Mouse (Mus musculus) heart, embryonic 13.5 days (tissue): ENCODE data around the gene Smad9. TPM values are rescaled to one million over a fixed set of nuclear protein-coding genes. Genes with fewer than 3 reads are reported as not detected.

Experiments
- ATAC-seq: fragments of 200-750 bp; cut with Nextera tagmentation; 2 replicates; pipeline ENCODE4 v1.8.0; 2017; ENCODE audit warnings: moderate TSS enrichment; ENCODE audit not compliant: insufficient number of reproducible peaks, low FRiP score, low TSS enrichment; ENCODE audit errors: extremely low read depth
- H3K27ac ChIP-seq: fragments of 300-500 bp; sonication (generic); replicated peaks from 2 replicates; pipeline ENCODE4 v1.5.1; 2015; ENCODE audit warnings: moderate library complexity, mild to moderate bottlenecking, inconsistent platforms
- H3K27me3 ChIP-seq: fragments of 300-500 bp; sonication (generic); replicated peaks from 2 replicates; pipeline ENCODE4 v1.6.1; 2015; ENCODE audit warnings: mild to moderate bottlenecking, inconsistent platforms
- H3K36me3 ChIP-seq: fragments of 300-500 bp; sonication (generic); 2 replicates; pipeline ENCODE4 v1.6.1; 2015; ENCODE audit warnings: mild to moderate bottlenecking, inconsistent platforms
- H3K4me1 ChIP-seq: fragments of 300-500 bp; sonication (generic); 2 replicates; pipeline ENCODE4 v1.6.1; 2015; ENCODE audit warnings: inconsistent platforms
- H3K4me2 ChIP-seq: fragments of 300-500 bp; sonication (generic); 2 replicates; pipeline ENCODE4 v1.6.1; 2015; ENCODE audit warnings: inconsistent platforms, mild to moderate bottlenecking, moderate library complexity
- H3K4me3 ChIP-seq: fragments of 300-500 bp; sonication (generic); 2 replicates; pipeline ENCODE4 v1.5.1; 2015; ENCODE audit warnings: moderate library complexity, mild to moderate bottlenecking, inconsistent platforms
- H3K9ac ChIP-seq: fragments of 300-500 bp; sonication (generic); 2 replicates; pipeline ENCODE4 v1.6.1; 2015; ENCODE audit warnings: inconsistent platforms, mild to moderate bottlenecking, moderate library complexity
- H3K9me3 ChIP-seq: fragments of 300-500 bp; sonication (generic); 2 replicates; pipeline ENCODE4 v1.6.1; 2016; ENCODE audit warnings: inconsistent platforms
- WGBS: fragments of 180-500 bp; shearing (Covaris S2); methylation state at CpG from one replicate; pipeline ENCODE4 v1.1.7; 2015; ENCODE audit warnings: mixed read lengths; 5-methylcytosine and 5-hydroxymethylcytosine counted together
- polyA plus RNA-seq: library from polyadenylated mRNA; unstranded; fragments of >200 nt; fragmentation: Nextera tagmentation; extraction: Ambion mirVana; gene quantifications from 2 replicates; pipeline ENCODE4 v1.2.1, GENCODE M21; 2015

The Smad9 gene
- polyA plus RNA-seq = 0.75 and 1.1 TPM in 2 replicates

DNA sequence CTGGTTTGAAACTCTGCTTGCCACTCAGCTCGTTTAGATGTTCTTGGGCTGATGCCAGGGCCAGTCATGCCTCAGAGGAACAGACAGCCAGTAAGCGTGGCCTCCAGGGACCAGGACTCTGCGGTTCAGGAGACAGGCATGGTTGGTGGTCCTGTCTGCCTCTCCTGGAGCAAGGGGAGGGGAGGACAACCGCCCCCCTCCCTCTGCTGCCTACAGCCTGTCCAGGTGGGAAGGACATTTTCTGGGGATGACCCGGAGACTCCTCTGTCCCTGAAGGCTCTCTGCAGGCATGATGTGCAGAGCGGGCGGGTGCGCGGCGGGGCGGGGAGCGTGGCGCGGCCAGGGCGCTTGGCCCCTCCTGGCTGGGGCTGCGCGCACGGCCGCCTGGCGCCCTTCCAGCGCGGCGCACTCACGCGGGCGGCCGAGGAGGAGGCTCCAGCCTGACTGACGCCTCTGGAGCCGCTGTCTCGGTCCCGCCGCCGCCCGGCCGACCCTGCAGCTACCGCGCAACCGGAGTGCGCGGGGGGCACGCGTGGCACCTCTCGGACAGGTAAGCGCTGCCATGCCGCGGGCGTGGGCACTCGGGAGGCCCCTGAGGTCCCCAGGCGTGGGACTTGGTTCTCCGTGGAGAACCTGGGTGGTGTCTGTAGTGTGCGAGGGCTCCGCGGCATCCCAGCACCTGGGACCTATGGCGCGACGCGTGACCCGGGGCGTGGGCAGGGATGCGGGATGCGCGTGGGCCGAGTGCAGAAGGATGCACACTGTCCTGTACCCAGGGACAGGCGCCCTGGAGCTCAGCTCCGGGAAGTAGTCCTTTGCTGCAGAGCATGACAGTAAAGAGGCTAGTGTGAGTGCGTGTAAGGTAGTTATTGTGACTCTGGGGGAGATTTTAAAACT, at the start of gene Smad9:
Smad9 (plus strand) TSS at position 438 of the 897 bp plus-strand sequence.
- peaks cover 16% of the 10 kb centered on the region for H3K36me3 ChIP-seq
- H3K9ac ChIP-seq = peak within 1 kb of the TSS; percentile 90
- under 1% methylated on average over 63 of the region's 66 CpGs for WGBS
- H3K4me2 ChIP-seq = peak within 1 kb of the TSS; percentile 98
- H3K4me3 ChIP-seq = peak within 1 kb of the TSS; percentile 84
- H3K4me1 ChIP-seq = peaks cover 22% of the 10 kb centered on the region
- peak; percentile 69; the same call in 1 of the 2 replicates for ATAC-seq
- H3K9me3 ChIP-seq = 0 out of 2 replicates have a peak, but pooled peaks cover 5% of the 10 kb centered on the region
- peak within 1 kb of the TSS; percentile 90 for H3K27ac ChIP-seq
- H3K27me3 ChIP-seq = no peaks in the 10 kb centered on the region

DNA sequence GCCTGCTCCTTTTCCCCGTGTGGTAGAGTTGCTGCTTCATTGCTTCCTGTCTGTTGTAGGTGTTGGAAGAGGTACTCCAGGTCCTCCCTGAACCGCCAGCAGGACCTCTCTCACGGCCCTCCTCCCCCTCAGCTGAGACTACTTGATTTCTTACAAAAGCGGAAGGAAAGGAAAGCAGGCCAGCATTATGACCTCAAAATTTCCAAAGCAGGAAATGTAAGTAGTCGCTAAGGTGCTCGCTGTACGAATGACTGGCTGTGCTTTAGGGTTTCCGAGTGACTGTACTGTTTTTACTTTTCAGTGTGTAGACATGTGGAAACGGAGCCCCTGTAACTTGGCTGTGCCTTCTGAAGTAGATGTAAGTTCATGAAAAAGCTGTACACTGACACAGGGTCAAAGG, 46.4 kb upstream of the Smad9 start:
- peaks cover 4% of the 10 kb centered on the region for H3K4me1 ChIP-seq
- no peaks in the 10 kb centered on the region for H3K27me3 ChIP-seq
- 0 out of 2 replicates have a peak overlapping the region, but pooled peaks have one; percentile 12 for H3K27ac ChIP-seq
- peaks cover 91% of the 10 kb centered on the region for H3K36me3 ChIP-seq
- ATAC-seq = no peak
- no peak overlapping the region for H3K4me3 ChIP-seq
- 63% methylated on average over 9 of the region's 9 CpGs for WGBS
- H3K4me2 ChIP-seq = no peak overlapping the region
- no peak overlapping the region for H3K9ac ChIP-seq
- H3K9me3 ChIP-seq = no peaks in the 10 kb centered on the region

DNA sequence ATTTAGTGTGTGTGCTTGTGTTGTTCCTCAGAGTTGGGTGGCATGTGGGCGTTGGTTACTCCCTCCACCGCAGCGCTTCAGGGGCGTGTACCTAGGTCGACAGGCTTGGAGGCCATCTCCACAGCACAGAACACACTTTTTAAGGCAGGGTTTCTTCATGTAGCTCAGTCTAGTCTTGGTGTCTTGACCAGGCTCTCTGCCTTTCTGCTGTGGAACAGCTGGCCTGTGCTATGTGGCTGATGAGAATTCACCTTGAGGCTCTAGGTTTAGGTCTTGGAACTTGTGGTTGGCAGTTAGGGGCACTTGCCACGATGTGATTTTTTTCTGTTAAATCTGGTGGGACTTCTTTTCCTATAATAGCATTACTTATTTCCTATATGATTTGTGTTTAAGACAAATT, 41.1 kb upstream of the Smad9 start, which contains the start of gene Gm21958:
Gm21958 (minus strand) TSS at position 101 of the 400 bp plus-strand sequence.
- no peak within 1 kb of the TSS for H3K4me2 ChIP-seq
- H3K27me3 ChIP-seq = no peaks in the 10 kb centered on the region
- no peaks in the 10 kb centered on the region for H3K9me3 ChIP-seq
- no peak for ATAC-seq
- 86% methylated on average over 6 of the region's 6 CpGs for WGBS
- H3K4me1 ChIP-seq = no peaks in the 10 kb centered on the region
- H3K9ac ChIP-seq = no peak within 1 kb of the TSS
- H3K36me3 ChIP-seq = peaks cover 89% of the 10 kb centered on the region
- no peak within 1 kb of the TSS for H3K27ac ChIP-seq
- no peak within 1 kb of the TSS for H3K4me3 ChIP-seq

DNA sequence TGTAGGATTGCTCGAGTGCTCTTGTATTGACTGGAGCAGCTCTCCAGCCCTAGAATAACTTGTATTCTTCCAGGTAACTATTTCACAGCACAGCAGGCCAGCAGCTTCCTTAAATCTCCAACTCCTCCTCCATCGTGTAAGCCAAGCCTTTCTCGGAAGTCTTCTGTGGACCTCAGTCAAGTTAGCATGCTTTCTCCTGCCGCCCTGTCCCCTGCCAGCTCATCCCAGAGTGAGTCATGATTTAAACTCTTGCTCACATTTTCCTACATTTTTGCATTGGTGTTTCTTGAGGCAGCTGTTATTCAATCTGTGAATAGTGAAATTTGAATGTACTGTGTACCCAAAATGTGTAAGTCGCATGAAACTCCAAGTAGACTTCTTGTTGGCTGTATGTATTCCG, 39.9 kb upstream of the Smad9 start:
- Histone ChIP-seq H3K9ac (no peak overlapping the region), H3K4me3 (no peak overlapping the region), H3K4me2 (no peak overlapping the region), H3K4me1 (no peaks in the 10 kb centered on the region), H3K27me3 (no peaks in the 10 kb centered on the region), H3K36me3 (peaks cover 84% of the 10 kb centered on the region), H3K9me3 (no peaks in the 10 kb centered on the region), H3K27ac (no peak overlapping the region)
- WGBS = 84% methylated on average over 6 of the region's 6 CpGs
- ATAC-seq = no peak

DNA sequence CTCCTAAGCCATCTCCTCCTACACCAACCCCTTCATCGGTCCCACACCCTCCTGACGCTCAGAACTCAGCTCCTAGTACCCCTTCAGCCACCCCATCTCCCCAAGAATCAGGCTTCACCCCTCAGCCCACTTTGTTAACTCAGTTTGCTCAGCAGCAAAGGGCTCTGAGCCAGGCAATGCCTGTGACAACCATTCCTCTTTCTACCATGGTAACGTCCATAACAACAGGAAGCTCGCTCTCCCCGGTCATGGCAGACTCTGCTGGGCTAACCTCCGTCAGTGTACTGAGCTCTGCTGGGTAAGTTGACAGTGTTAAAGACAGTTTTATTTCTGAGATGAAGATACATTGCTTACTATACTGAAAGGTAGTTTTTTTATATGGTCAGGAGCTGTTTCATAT, 38.0 kb upstream of the Smad9 start:
- Histone ChIP-seq H3K27me3 (no peaks in the 10 kb centered on the region), H3K4me1 (0 out of 2 replicates have a peak, but pooled peaks cover 1% of the 10 kb centered on the region), H3K27ac (no peak overlapping the region), H3K9ac (no peak overlapping the region), H3K9me3 (no peaks in the 10 kb centered on the region), H3K4me3 (no peak overlapping the region), H3K36me3 (peaks cover 85% of the 10 kb centered on the region), H3K4me2 (no peak overlapping the region)
- ATAC-seq = no peak
- WGBS = 86% methylated on average over 6 of the region's 6 CpGs

DNA sequence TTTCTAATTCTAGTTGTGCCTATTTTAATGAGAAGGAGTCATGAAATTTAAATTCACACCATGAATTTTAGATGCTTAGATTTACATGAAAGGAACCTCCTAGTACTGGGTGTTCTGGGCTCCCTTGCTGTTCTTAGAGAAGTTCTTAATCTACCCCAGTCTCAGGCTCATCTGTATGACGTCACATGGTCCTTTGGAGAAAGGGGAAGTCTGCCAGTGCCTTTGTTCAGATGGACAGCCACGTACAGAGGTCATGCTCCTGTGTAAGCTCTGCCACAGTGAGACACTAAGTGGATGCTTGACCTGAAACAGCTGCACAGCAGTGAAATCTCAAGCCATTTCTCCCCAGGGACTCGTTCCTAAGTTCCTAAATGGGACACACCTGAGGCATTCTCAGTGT, 36.4 kb upstream of the Smad9 start:
- H3K4me1 ChIP-seq = peaks cover 7% of the 10 kb centered on the region; the same call in 1 of the 2 replicates
- peaks cover 91% of the 10 kb centered on the region for H3K36me3 ChIP-seq
- H3K9ac ChIP-seq = no peak overlapping the region
- 66% methylated on average over 3 of the region's 3 CpGs for WGBS
- no peak overlapping the region for H3K27ac ChIP-seq
- H3K27me3 ChIP-seq = no peaks in the 10 kb centered on the region
- ATAC-seq = no peak
- H3K4me2 ChIP-seq = no peak overlapping the region
- no peak overlapping the region for H3K4me3 ChIP-seq
- H3K9me3 ChIP-seq = no peaks in the 10 kb centered on the region

DNA sequence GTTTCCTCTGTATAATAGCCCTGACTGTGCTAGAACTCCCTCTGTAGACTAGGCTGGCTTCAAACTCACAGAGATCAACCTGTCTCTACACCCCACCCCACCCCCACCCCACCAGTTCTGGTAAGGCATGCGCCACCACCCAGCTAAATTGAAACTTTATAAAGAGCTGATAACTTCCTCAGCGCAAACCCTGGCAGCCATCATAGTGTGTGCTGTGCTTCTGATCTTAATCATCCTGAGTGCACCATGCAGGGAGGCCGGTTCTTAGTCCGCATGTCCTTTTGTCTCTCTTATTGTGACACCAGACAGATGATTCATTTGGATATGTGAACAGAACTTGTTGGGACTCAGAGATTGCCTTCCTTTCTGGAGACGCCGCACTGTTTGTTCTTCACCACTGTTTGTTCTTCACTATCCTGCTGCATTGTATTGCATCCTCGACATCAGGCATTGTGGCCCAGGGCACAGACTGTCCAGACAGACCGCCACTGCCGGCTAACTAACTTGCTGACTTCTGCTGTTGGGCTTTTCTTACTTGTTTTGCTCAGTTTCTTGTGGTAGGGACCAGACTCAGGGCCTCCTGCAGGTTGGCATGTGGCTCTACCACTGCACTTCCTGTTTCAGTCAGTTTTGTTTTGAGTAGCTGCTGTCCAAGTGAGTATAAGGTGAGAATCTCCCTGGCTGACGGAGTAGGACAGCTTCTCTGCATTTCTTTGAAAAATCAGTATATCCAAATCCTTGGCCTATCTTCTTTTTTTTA, 31.5 kb upstream of the Smad9 start:
- H3K36me3 ChIP-seq = peaks cover 85% of the 10 kb centered on the region
- WGBS = 86% methylated on average over 10 of the region's 10 CpGs
- H3K4me1 ChIP-seq = peaks cover 7% of the 10 kb centered on the region; the same call in 1 of the 2 replicates
- H3K4me2 ChIP-seq = no peak overlapping the region
- no peak overlapping the region for H3K9ac ChIP-seq
- no peak overlapping the region for H3K4me3 ChIP-seq
- H3K27ac ChIP-seq = no peak overlapping the region
- no peaks in the 10 kb centered on the region for H3K27me3 ChIP-seq
- H3K9me3 ChIP-seq = no peaks in the 10 kb centered on the region
- no peak for ATAC-seq

DNA sequence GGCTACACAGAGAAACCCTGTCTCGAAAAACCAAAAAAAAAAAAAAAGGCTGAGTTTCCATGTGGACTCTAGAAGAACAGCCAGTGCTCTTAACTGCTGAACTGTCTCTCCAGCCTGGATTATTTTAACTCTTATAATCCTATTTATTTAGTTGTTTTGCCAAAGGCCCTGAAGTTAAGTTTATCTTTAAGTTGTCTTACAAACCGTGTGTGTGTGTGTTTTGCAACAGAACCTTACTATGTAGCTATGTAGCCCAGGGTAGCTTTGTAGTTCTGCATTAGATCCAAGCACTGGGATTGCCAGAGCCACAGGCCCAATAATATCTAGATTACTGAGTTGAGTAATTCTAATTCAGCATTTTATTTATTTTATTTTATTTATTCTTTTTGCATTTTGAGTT, 30.0 kb upstream of the Smad9 start:
- Histone ChIP-seq H3K4me1 (peaks cover 7% of the 10 kb centered on the region; the same call in 1 of the 2 replicates), H3K27ac (no peak overlapping the region), H3K9ac (no peak overlapping the region), H3K27me3 (no peaks in the 10 kb centered on the region), H3K4me2 (no peak overlapping the region), H3K4me3 (no peak overlapping the region), H3K36me3 (peaks cover 90% of the 10 kb centered on the region), H3K9me3 (no peaks in the 10 kb centered on the region)
- ATAC-seq = no peak
- WGBS = 78% methylated on average over 2 of the region's 2 CpGs

DNA sequence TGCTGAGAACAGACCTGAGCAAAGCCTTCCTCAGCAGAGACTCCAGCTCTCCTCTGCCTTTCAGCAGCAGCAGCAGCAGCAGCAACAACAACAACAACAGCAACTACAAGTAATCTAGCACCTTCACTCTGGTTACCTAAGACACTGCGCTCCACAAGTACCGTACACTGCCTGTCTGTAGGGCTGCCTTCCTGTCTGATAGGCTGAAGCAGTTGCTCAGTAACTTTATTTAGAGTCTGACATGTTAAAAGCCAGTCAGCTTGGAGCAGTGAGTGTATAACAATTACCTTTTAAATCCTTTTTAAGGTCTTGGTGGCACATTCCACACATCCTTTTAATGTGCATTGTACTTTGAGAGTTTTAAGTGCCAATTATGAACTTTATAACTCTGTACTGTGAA, 27.8 kb upstream of the Smad9 start:
- H3K9me3 ChIP-seq = no peaks in the 10 kb centered on the region
- WGBS = 83% methylated on average over 2 of the region's 2 CpGs
- H3K4me2 ChIP-seq = no peak overlapping the region
- no peak overlapping the region for H3K4me3 ChIP-seq
- no peaks in the 10 kb centered on the region for H3K27me3 ChIP-seq
- H3K4me1 ChIP-seq = peaks cover 5% of the 10 kb centered on the region
- no peak for ATAC-seq
- H3K36me3 ChIP-seq = peaks cover 89% of the 10 kb centered on the region
- no peak overlapping the region for H3K27ac ChIP-seq
- H3K9ac ChIP-seq = no peak overlapping the region

DNA sequence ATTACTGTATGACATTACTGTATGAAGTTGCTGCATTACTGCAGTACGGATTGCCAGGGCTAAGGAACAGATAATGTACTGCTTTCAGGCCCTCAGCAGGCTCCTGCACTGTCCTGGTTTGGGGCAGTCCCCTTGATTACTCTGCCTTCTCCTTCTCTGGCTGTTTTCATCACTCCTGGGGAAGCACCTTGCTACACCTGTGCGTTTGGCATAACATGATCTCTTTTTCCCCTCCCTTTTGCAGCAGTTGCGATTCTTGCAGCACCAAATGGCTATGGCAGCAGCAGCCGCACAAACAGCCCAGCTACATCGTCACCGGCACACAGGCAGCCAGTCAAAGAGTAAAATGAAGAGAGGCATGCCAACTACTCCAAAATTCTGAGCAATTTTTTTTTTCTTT, 27.3 kb upstream of the Smad9 start:
- H3K4me1 ChIP-seq = peaks cover 7% of the 10 kb centered on the region
- no peak overlapping the region for H3K4me2 ChIP-seq
- no peak for ATAC-seq
- H3K27ac ChIP-seq = no peak overlapping the region
- no peaks in the 10 kb centered on the region for H3K9me3 ChIP-seq
- no peak overlapping the region for H3K4me3 ChIP-seq
- H3K36me3 ChIP-seq = peaks cover 89% of the 10 kb centered on the region
- 92% methylated on average over 6 of the region's 6 CpGs for WGBS
- H3K9ac ChIP-seq = no peak overlapping the region
- H3K27me3 ChIP-seq = no peaks in the 10 kb centered on the region

DNA sequence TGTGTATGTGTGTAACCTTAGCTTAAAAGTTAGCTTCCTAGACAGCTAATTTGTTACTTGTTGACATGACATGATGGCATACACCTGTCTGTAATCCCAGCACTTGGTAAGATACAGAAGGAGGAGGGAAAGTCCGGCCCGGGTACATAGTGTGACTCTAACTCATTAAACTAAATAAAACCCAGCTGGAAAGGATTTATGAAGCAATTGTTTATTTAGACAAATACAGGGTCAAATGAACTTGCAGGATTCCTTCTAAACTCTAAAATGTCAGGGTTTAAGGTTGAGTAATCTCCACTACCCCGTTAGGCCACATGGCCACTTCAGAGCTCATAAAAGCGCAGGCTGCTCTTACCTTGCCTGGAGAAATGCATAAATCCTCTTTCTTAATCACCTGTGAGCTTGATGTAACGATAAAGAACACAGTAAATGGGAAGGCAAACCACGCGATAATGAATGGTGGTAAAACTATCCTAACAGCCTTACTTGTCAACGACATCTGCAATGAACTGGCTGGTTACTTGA, 23.7 kb upstream of the Smad9 start:
- Histone ChIP-seq H3K9ac (no peak overlapping the region; the same call in 1 of the 2 replicates), H3K4me3 (no peak overlapping the region), H3K27me3 (no peaks in the 10 kb centered on the region), H3K9me3 (no peaks in the 10 kb centered on the region), H3K36me3 (peaks cover 67% of the 10 kb centered on the region), H3K27ac (no peak overlapping the region), H3K4me1 (peaks cover 25% of the 10 kb centered on the region), H3K4me2 (no peak overlapping the region)
- WGBS = 82% methylated on average over 8 of the region's 8 CpGs
- ATAC-seq = no peak
